ENCODE assay signal across 1 mouse cellular context in genomic region chr2:5025162-5025733, GRCm38 (mm10).
TF ChIP-seq lines count a peak whose summit lies in the region.

No protein-coding gene starts in this region.

TF ChIP-seq in MEL, 35 proteins besides CTCF, POLR2A, EP300 and RAD21 (continued from another document):
- TF ChIP-seq MEF2A (IDR thresholded peaks at IDR 0.05; ENCODE audit: extremely low read depth, insufficient replicate concordance, low read depth, low read length, poor library complexity, severe bottlenecking) (no peak), JUND (IDR thresholded peaks at IDR 0.05; ENCODE audit: low read depth, low read length) (no peak)
